Mouse (Mus musculus): ENCODE data around the gene Aagab. TPM values are rescaled to one million over a fixed set of nuclear protein-coding genes. Genes with fewer than 3 reads are reported as not detected.
A peak's percentile ranks its signal among the peaks of the same experiment; 100 is the strongest.

The Aagab gene
- polyA plus RNA-seq, 1 experiment from 2014 or later, result 14.2 TPM

GRCm38 (mm10) chr9:63609776-63610175 lies 7.3 kb downstream of the Aagab start:
- H3K27ac ChIP-seq (ENCODE audit: low read depth), result peak overlapping the region; percentile 59; the same call in 1 of the 2 replicates
- H3K4me2 ChIP-seq (ENCODE audit: low read depth, low read length), result no peak overlapping the region
- 92% methylated on average over 2 of the region's 2 CpGs for WGBS (ENCODE audit: insufficient replicate concordance)
- no peaks in the 10 kb centered on the region for H3K9me3 ChIP-seq (ENCODE audit: low read length)
- no peak overlapping the region for H3K4me3 ChIP-seq (ENCODE audit: low read depth, low read length)
- H3K27me3 ChIP-seq (ENCODE audit: insufficient read depth, low read length), result no peaks in the 10 kb centered on the region
- no peak for TF ChIP-seq CTCF (IDR thresholded peaks at IDR 0.05; ENCODE audit: low read depth)
- TF ChIP-seq EP300 (IDR thresholded peaks at IDR 0.05; ENCODE audit: low read depth), result no peak
- H3K9ac ChIP-seq (replicated peaks), result no peak overlapping the region
- H3K36me3 ChIP-seq (replicated peaks; ENCODE audit: insufficient read depth, low read length), result no peaks in the 10 kb centered on the region; the same call in 1 of the 2 replicates
- DNase-seq (no peak), ATAC-seq (no peak)
- H3K4me1 ChIP-seq (ENCODE audit: insufficient read depth), result peaks cover 27% of the 10 kb centered on the region

DNA sequence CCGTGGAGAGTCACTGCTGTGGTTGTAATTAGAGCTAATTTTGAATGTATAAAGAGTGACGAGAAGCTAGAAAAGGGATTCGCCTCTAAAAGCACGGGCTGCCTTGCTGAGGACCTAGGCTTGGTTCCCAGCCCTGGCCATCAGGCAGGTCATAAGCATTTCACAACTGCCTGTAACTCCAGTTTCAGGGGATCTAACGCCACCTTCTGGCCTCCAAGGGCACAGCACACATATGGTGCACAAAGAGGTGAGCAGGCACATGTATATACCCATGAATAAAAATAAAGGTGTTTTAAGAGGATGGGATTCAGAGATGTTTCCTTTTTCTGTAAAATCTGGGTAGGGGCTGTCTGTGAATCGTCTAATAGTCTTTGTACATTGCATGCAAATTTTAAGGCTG lies 7.8 kb downstream of the Aagab start:
- peak overlapping the region; percentile 59 for H3K27ac ChIP-seq (ENCODE audit: low read depth)
- H3K27me3 ChIP-seq (ENCODE audit: insufficient read depth, low read length), result no peaks in the 10 kb centered on the region
- no peak overlapping the region for H3K9ac ChIP-seq (replicated peaks)
- no peak overlapping the region for H3K4me3 ChIP-seq (ENCODE audit: low read depth, low read length)
- H3K9me3 ChIP-seq (ENCODE audit: low read length), result no peaks in the 10 kb centered on the region
- H3K4me1 ChIP-seq (ENCODE audit: insufficient read depth), result peaks cover 29% of the 10 kb centered on the region
- DNase-seq (no peak), ATAC-seq (no peak)
- 79% methylated on average over 6 of the region's 6 CpGs for WGBS (ENCODE audit: insufficient replicate concordance)
- no peak for TF ChIP-seq EP300 (IDR thresholded peaks at IDR 0.05; ENCODE audit: low read depth)
- peak; percentile 41 for TF ChIP-seq CTCF (IDR thresholded peaks at IDR 0.05; ENCODE audit: low read depth)
- H3K4me2 ChIP-seq (ENCODE audit: low read depth, low read length), result no peak overlapping the region
- H3K36me3 ChIP-seq (replicated peaks; ENCODE audit: insufficient read depth, low read length), result no peaks in the 10 kb centered on the region; the same call in 1 of the 2 replicates

- ATAC-seq (0 out of 2 replicates have a peak, but pooled peaks have one; percentile 17), DNase-seq (peak; percentile 24)
- Histone ChIP-seq H3K27ac (ENCODE audit: low read depth) (peak overlapping the region; percentile 59), H3K4me1 (ENCODE audit: insufficient read depth) (peaks cover 29% of the 10 kb centered on the region), H3K9me3 (ENCODE audit: low read length) (no peaks in the 10 kb centered on the region), H3K9ac (replicated peaks) (no peak overlapping the region), H3K27me3 (ENCODE audit: insufficient read depth, low read length) (no peaks in the 10 kb centered on the region), H3K4me2 (ENCODE audit: low read depth, low read length) (peak overlapping the region; percentile 46; the same call in 1 of the 2 replicates), H3K4me3 (ENCODE audit: low read depth, low read length) (no peak overlapping the region), H3K36me3 (replicated peaks; ENCODE audit: insufficient read depth, low read length) (no peaks in the 10 kb centered on the region; the same call in 1 of the 2 replicates)
- 27% methylated on average over 13 of the region's 13 CpGs for WGBS (ENCODE audit: insufficient replicate concordance)
- TF ChIP-seq EP300 (IDR thresholded peaks at IDR 0.05; ENCODE audit: low read depth) (no peak), CTCF (IDR thresholded peaks at IDR 0.05; ENCODE audit: low read depth) (no peak)
These were observed 8.4 kb downstream of the Aagab start for GRCm38 (mm10) chr9:63610841-63611366.

DNA sequence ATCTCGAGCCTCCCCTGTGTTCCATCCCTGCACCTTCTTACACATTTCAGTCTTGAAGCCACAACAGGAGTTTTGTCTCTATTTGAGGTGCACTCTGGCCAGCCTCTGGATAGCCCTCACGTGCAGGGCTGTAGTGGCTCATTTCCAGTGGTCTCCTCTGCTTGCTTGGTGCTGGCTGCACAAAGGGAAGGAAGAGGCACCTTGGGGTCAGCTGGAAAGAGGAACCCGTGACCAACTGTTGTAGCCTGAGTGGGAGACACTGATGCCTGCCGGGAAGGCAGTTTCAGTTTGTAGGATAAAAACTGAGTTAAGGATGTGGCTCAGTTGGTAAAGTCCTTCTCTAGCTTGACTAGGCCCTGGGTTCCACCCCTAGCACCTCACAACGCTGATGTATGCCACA lies 9.5 kb downstream of the Aagab start:
- H3K27ac ChIP-seq (ENCODE audit: low read depth), result peak overlapping the region; percentile 59
- ATAC-seq (0 out of 2 replicates have a peak, but pooled peaks have one; percentile 35), DNase-seq (peak; percentile 41)
- H3K4me2 ChIP-seq (ENCODE audit: low read depth, low read length), result peak overlapping the region; percentile 46
- H3K27me3 ChIP-seq (ENCODE audit: insufficient read depth, low read length), result no peaks in the 10 kb centered on the region
- no peak for TF ChIP-seq EP300 (IDR thresholded peaks at IDR 0.05; ENCODE audit: low read depth)
- TF ChIP-seq CTCF (IDR thresholded peaks at IDR 0.05; ENCODE audit: low read depth), result no peak
- peaks cover 4% of the 10 kb centered on the region for H3K36me3 ChIP-seq (replicated peaks; ENCODE audit: insufficient read depth, low read length)
- peaks cover 29% of the 10 kb centered on the region for H3K4me1 ChIP-seq (ENCODE audit: insufficient read depth)
- H3K4me3 ChIP-seq (ENCODE audit: low read depth, low read length), result no peak overlapping the region
- H3K9me3 ChIP-seq (ENCODE audit: low read length), result no peaks in the 10 kb centered on the region
- H3K9ac ChIP-seq (replicated peaks), result peak overlapping the region; percentile 24; the same call in 1 of the 2 replicates
- WGBS (ENCODE audit: insufficient replicate concordance), result 26% methylated on average over 5 of the region's 5 CpGs

GRCm38 (mm10) chr9:63612565-63613515 lies 10.4 kb downstream of the Aagab start:
- ATAC-seq, result no peak
- peaks cover 12% of the 10 kb centered on the region for H3K36me3 ChIP-seq (replicated peaks; ENCODE audit: insufficient read depth, low read length)
- no peak overlapping the region for H3K9ac ChIP-seq (replicated peaks)
- H3K9me3 ChIP-seq (ENCODE audit: low read length), result no peaks in the 10 kb centered on the region
- H3K27ac ChIP-seq (ENCODE audit: low read depth), result peak overlapping the region; percentile 59
- peak; percentile 50 for TF ChIP-seq CTCF (IDR thresholded peaks at IDR 0.05; ENCODE audit: low read depth)
- no peak for TF ChIP-seq EP300 (IDR thresholded peaks at IDR 0.05; ENCODE audit: low read depth)
- 0 out of 2 replicates have a peak overlapping the region, but pooled peaks have one; percentile 46 for H3K4me2 ChIP-seq (ENCODE audit: low read depth, low read length)
- peak; percentile 22 for DNase-seq
- H3K4me1 ChIP-seq (ENCODE audit: insufficient read depth), result peaks cover 29% of the 10 kb centered on the region
- H3K4me3 ChIP-seq (ENCODE audit: low read depth, low read length), result no peak overlapping the region
- H3K27me3 ChIP-seq (ENCODE audit: insufficient read depth, low read length), result no peaks in the 10 kb centered on the region
- 61% methylated on average over 16 of the region's 16 CpGs for WGBS (ENCODE audit: insufficient replicate concordance)

- ATAC-seq, result no peak
- peak overlapping the region; percentile 59 for H3K27ac ChIP-seq (ENCODE audit: low read depth)
These were observed 11.1 kb downstream of the Aagab start for GRCm38 (mm10) chr9:63613569-63613968.

More at GRCm38 (mm10) chr9:63613569-63613968, 11.1 kb downstream of the Aagab start:
- Histone ChIP-seq H3K4me3 (ENCODE audit: low read depth, low read length) (no peak overlapping the region), H3K36me3 (replicated peaks; ENCODE audit: insufficient read depth, low read length) (peaks cover 17% of the 10 kb centered on the region), H3K4me1 (ENCODE audit: insufficient read depth) (peaks cover 29% of the 10 kb centered on the region), H3K9ac (replicated peaks) (no peak overlapping the region), H3K9me3 (ENCODE audit: low read length) (no peaks in the 10 kb centered on the region), H3K4me2 (ENCODE audit: low read depth, low read length) (no peak overlapping the region), H3K27me3 (ENCODE audit: insufficient read depth, low read length) (no peaks in the 10 kb centered on the region)
- DNase-seq, result no peak
- WGBS (ENCODE audit: insufficient replicate concordance), result 19% methylated on average over 1 of the region's 1 CpGs
- TF ChIP-seq EP300 (IDR thresholded peaks at IDR 0.05; ENCODE audit: low read depth) (no peak), CTCF (IDR thresholded peaks at IDR 0.05; ENCODE audit: low read depth) (no peak)

All from liver, postnatal 0 days (tissue).